Mouse (Mus musculus): ENCODE measurements around the gene Iffo1.

DNA sequence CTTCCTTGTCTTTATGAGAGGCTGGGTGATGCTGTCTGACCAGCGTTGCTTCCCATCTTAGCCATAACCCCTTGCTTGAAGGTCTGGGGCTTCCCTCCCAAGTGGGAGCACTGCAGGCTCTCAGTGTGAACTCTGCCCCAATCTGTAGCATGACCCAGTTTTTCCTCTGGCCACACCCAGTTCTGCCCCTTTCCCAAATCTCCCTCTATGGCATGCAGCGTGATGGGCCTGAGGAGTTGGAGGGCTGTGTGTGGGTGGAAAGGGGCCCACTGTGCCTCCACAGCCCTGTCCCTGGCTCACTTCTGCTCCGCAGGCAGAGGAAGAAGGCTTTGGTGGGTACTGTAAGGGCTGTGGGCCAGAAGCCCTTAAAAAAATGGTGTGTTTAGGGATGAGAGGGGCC, 46.5 kb upstream of the Iffo1 start:
- no peak for TF ChIP-seq POLR2A (IDR thresholded peaks at IDR 0.05; ENCODE audit: borderline replicate concordance, low read depth, low read length)
- no peak for TF ChIP-seq CTCF (IDR thresholded peaks at IDR 0.05; ENCODE audit: low read depth, low read length)

Measured in bone marrow macrophage, adult 2 months (primary cell).